Mouse (Mus musculus) myocyte (in vitro differentiated cells): Measurements from ENCODE around the gene Mfsd8. TPM values are rescaled to one million over a fixed set of nuclear protein-coding genes. Genes with fewer than 3 reads are reported as not detected.
A peak's percentile ranks its signal among the peaks of the same experiment; 100 is the strongest.

ENCODE experiments used
- H3K27me3 ChIP-seq: one replicate; pipeline ENCODE4 v1.6.1; 2011; ENCODE audit not compliant: control insufficient read depth, insufficient read depth, insufficient read length
- H3K36me3 ChIP-seq: one replicate; pipeline ENCODE4 v1.6.1; 2011; ENCODE audit not compliant: control insufficient read depth, insufficient read depth
- H3K4me2 ChIP-seq: one replicate; pipeline ENCODE4 v1.6.1; 2011; ENCODE audit warnings: low read depth, control low read depth
- H3K4me3 ChIP-seq: one replicate; pipeline ENCODE4 v1.5.1; 2011; ENCODE audit warnings: mild to moderate bottlenecking, control low read depth, moderate library complexity
- H3K79me2 ChIP-seq: one replicate; pipeline ENCODE4 v1.6.1; 2011; ENCODE audit not compliant: control insufficient read depth, insufficient read depth
- H3ac ChIP-seq: one replicate; pipeline ENCODE4 v1.6.1; 2011; ENCODE audit not compliant: control insufficient read depth, insufficient read length
- CEBPB ChIP-seq: IDR thresholded peaks from 2 replicates; pipeline ENCODE4 v1.6.1; 2011; ENCODE audit warnings: mild to moderate bottlenecking, moderate library complexity; ENCODE audit not compliant: poor library complexity, insufficient read depth, severe bottlenecking
- E2F4 ChIP-seq: IDR thresholded peaks from one replicate; pipeline ENCODE4 v1.6.1; 2011; ENCODE audit warnings: mild to moderate bottlenecking, control low read depth, moderate library complexity; ENCODE audit not compliant: insufficient read depth
- MAX ChIP-seq: IDR thresholded peaks from one replicate; pipeline ENCODE4 v1.6.1; 2011; ENCODE audit warnings: low read depth, mild to moderate bottlenecking, control low read depth
- MYOD1 ChIP-seq, 3 experiments: IDR thresholded peaks; one replicate each; pipeline ENCODE4 v1.6.1; 2011; ENCODE audit warnings: control low read depth in 2 of 3, low read depth in 2 of 3, mild to moderate bottlenecking in 2 of 3, moderate library complexity in 1 of 3; ENCODE audit not compliant: insufficient read length in 2 of 3, control insufficient read depth in 1 of 3
- MYOG ChIP-seq, 3 experiments: IDR thresholded peaks; one replicate each; pipeline ENCODE4 v1.6.1; 2011; ENCODE audit warnings: control low read depth in 2 of 3, low read depth in 2 of 3, mild to moderate bottlenecking in 2 of 3; ENCODE audit not compliant: insufficient read length in 2 of 3, control insufficient read depth in 1 of 3, insufficient read depth in 1 of 3
- POLR2A ChIP-seq: IDR thresholded peaks from one replicate; pipeline ENCODE4 v1.6.1; 2011; ENCODE audit warnings: low read depth, mild to moderate bottlenecking, control low read depth, moderate library complexity; ENCODE audit not compliant: insufficient read length
- POLR2AphosphoS2 ChIP-seq: IDR thresholded peaks from one replicate; pipeline ENCODE4 v1.6.1; 2011; ENCODE audit warnings: low read depth, control low read depth; ENCODE audit not compliant: insufficient read length
- REST ChIP-seq: IDR thresholded peaks from one replicate; pipeline ENCODE4 v1.6.1; 2011; ENCODE audit warnings: mild to moderate bottlenecking, control low read depth, moderate library complexity; ENCODE audit not compliant: insufficient read depth, insufficient read length
- SRF ChIP-seq: IDR thresholded peaks from one replicate; pipeline ENCODE4 v1.6.1; 2011; ENCODE audit warnings: low read depth; ENCODE audit not compliant: control insufficient read depth, insufficient read length
- TCF12 ChIP-seq: IDR thresholded peaks from one replicate; pipeline ENCODE4 v1.6.1; 2011; ENCODE audit warnings: mild to moderate bottlenecking, control low read depth; ENCODE audit not compliant: poor library complexity, insufficient read depth, severe bottlenecking
- TCF3 ChIP-seq: IDR thresholded peaks from one replicate; pipeline ENCODE4 v1.6.1; 2011; ENCODE audit warnings: low read depth, control low read depth; ENCODE audit not compliant: insufficient read length
- USF1 ChIP-seq: IDR thresholded peaks from one replicate; pipeline ENCODE4 v1.6.1; 2011; ENCODE audit warnings: low read depth, mild to moderate bottlenecking, control low read depth, moderate library complexity
- polyA plus RNA-seq: library from polyadenylated mRNA; unstranded; fragments of >200 nt; fragmentation: generic; extraction: Trizol; gene quantifications from one replicate; pipeline ENCODE4 v1.2.1, GENCODE M21; 2012; ENCODE audit warnings: missing spikeins

The Mfsd8 gene
- polyA plus RNA-seq, 1 experiment, result 2.8 TPM

GRCm38 (mm10) chr3:40798500-40798899 is 48.2 kb downstream of the Mfsd8 start:
- Histone ChIP-seq H3K4me3 (no peak overlapping the region), H3K27me3 (no peaks in the 10 kb centered on the region), H3K36me3 (peaks cover under 1% of the 10 kb centered on the region), H3K4me2 (no peak overlapping the region), H3ac (no peak overlapping the region), H3K79me2 (peaks cover 33% of the 10 kb centered on the region)
- TF ChIP-seq TCF12 (no peak), SRF (peak; percentile 39), E2F4 (no peak)

- Histone ChIP-seq H3K27me3 (no peaks in the 10 kb centered on the region), H3ac (no peak overlapping the region), H3K4me2 (no peak overlapping the region), H3K36me3 (peaks cover 5% of the 10 kb centered on the region), H3K4me3 (no peak overlapping the region), H3K79me2 (peaks cover 29% of the 10 kb centered on the region)
- TF ChIP-seq USF1 (no peak), MAX (no peak), E2F4 (no peak), MYOD1 (IDR thresholded peaks at IDR 0.05; ENCODE audit: control insufficient read depth in 1 of 3, insufficient read length in 2 of 3, low read depth in 2 of 3) (no peak), TCF12 (no peak), MYOG (IDR thresholded peaks at IDR 0.05; ENCODE audit: control insufficient read depth in 1 of 3, insufficient read depth in 1 of 3, insufficient read length in 2 of 3, low read depth in 2 of 3) (no peak), SRF (no peak), POLR2A (no peak), TCF3 (no peak), CEBPB (no peak), POLR2AphosphoS2 (no peak), REST (no peak)
These were observed 48.6 kb downstream of the Mfsd8 start for GRCm38 (mm10) chr3:40798054-40798453.

- H3K4me3 ChIP-seq, result no peak overlapping the region
- no peaks in the 10 kb centered on the region for H3K27me3 ChIP-seq
- no peaks in the 10 kb centered on the region for H3K79me2 ChIP-seq
- TF ChIP-seq MYOD1 (IDR thresholded peaks at IDR 0.05; ENCODE audit: control insufficient read depth in 1 of 3, insufficient read length in 2 of 3, low read depth in 2 of 3), result no peak
- TF ChIP-seq E2F4, result no peak
- TF ChIP-seq POLR2A, result no peak
- TF ChIP-seq CEBPB, result no peak
- no peak for TF ChIP-seq USF1
- no peak for TF ChIP-seq TCF12
- no peak for TF ChIP-seq TCF3
- TF ChIP-seq REST, result no peak
- TF ChIP-seq MYOG (IDR thresholded peaks at IDR 0.05; ENCODE audit: control insufficient read depth in 1 of 3, insufficient read depth in 1 of 3, insufficient read length in 2 of 3, low read depth in 2 of 3), result no peak
- no peak for TF ChIP-seq MAX
- TF ChIP-seq POLR2AphosphoS2, result no peak
- TF ChIP-seq SRF, result no peak
- no peak overlapping the region for H3ac ChIP-seq
- H3K36me3 ChIP-seq, result peaks cover 36% of the 10 kb centered on the region
- H3K4me2 ChIP-seq, result no peak overlapping the region
These were observed 52.9 kb downstream of the Mfsd8 start for GRCm38 (mm10) chr3:40793783-40794182.

Other genes with a start within 250 kb of the Mfsd8 start
- gene Slc25a31, start 138.0 kb downstream of the Mfsd8 start, polyA plus RNA-seq, result not detected
- 15.3 TPM for gene Hspa4l, start 102.4 kb downstream of the Mfsd8 start, polyA plus RNA-seq
- 5.5 TPM for gene Plk4, start 46.9 kb downstream of the Mfsd8 start, polyA plus RNA-seq
- gene Abhd18, start 84 bp upstream of the Mfsd8 start, polyA plus RNA-seq, result 1.6 TPM
- not detected for gene 1700034I23Rik, start 55.7 kb upstream of the Mfsd8 start, polyA plus RNA-seq
- 10.1 TPM for gene Larp1b, start 102.9 kb upstream of the Mfsd8 start, polyA plus RNA-seq
- gene Pgrmc2, start 236.2 kb upstream of the Mfsd8 start, polyA plus RNA-seq, result 58.1 TPM